Mouse (Mus musculus) MEL (cell line): ENCODE measurements at regions not wholly inside any gene's neighbourhood (a gene's known extent, or its start where the extent isn't known, plus 50 kb on each side); places are given as distances from the start of the nearest gene placed in this dataset.

Experiments used
- DNase-seq: peaks from one replicate; pipeline ENCODE4 v3.0.0; 2011; ENCODE audit warnings: low read depth, low spot score
- H3K27ac ChIP-seq: 2 replicates; pipeline ENCODE4 v1.5.1; 2012; ENCODE audit warnings: low read depth, mild to moderate bottlenecking, control low read depth, low read length, moderate library complexity; ENCODE audit not compliant: control insufficient read depth
- H3K27me3 ChIP-seq, 2 experiments: fragments of 150-350 bp in 1 of 2; sonication (generic) in 1 of 2; 2 replicates each; pipeline ENCODE4 v1.6.1; 2012; ENCODE audit warnings: low read length in 2 of 2, mild to moderate bottlenecking in 2 of 2, improper control_type of control experiment in 1 of 2, moderate library complexity in 1 of 2; ENCODE audit not compliant: insufficient read depth in 2 of 2, control insufficient read depth in 1 of 2
- H3K36me3 ChIP-seq, 2 experiments: 2 replicates each; pipeline ENCODE4 v1.6.1; 2012 to 2014; ENCODE audit warnings: low read length in 2 of 2, improper control_type of control experiment in 1 of 2, inconsistent platforms in 1 of 2, mild to moderate bottlenecking in 1 of 2; ENCODE audit not compliant: insufficient read depth in 2 of 2, control insufficient read depth in 1 of 2
- H3K4me1 ChIP-seq, 2 experiments: fragments of 150-350 bp in 1 of 2; sonication (generic) in 1 of 2; 2 replicates each; pipeline ENCODE4 v1.6.1; 2012; ENCODE audit warnings: low read length in 2 of 2, improper control_type of control experiment in 1 of 2, mild to moderate bottlenecking in 1 of 2; ENCODE audit not compliant: insufficient read depth in 2 of 2, control insufficient read depth in 1 of 2
- H3K4me3 ChIP-seq, 2 experiments: fragments of 150-350 bp in 1 of 2; sonication (generic) in 1 of 2; 2 replicates each; pipeline ENCODE4 v1.5.1; 2012; ENCODE audit warnings: low read depth in 2 of 2, low read length in 2 of 2, mild to moderate bottlenecking in 2 of 2, moderate library complexity in 2 of 2, control low read depth in 1 of 2, improper control_type of control experiment in 1 of 2; ENCODE audit not compliant: control insufficient read depth in 1 of 2, insufficient read depth in 1 of 2
- H3K79me2 ChIP-seq: 2 replicates; pipeline ENCODE4 v1.6.1; 2012; ENCODE audit warnings: mild to moderate bottlenecking, low read length, moderate library complexity; ENCODE audit not compliant: control insufficient read depth, poor library complexity, insufficient read depth
- H3K9ac ChIP-seq: 2 replicates; pipeline ENCODE4 v1.6.1; 2012; ENCODE audit warnings: low read depth, mild to moderate bottlenecking, control low read depth, low read length, moderate library complexity; ENCODE audit not compliant: control insufficient read depth, poor library complexity, severe bottlenecking
- H3K9me3 ChIP-seq: fragments of 150-350 bp; sonication (generic); replicated peaks from 2 replicates; pipeline ENCODE4 v1.6.1; 2012; ENCODE audit warnings: mild to moderate bottlenecking, low read length, improper control_type of control experiment, moderate library complexity; ENCODE audit not compliant: insufficient read depth
- BHLHE40 ChIP-seq: IDR thresholded peaks from 2 replicates; pipeline ENCODE4 v1.6.1; 2012; ENCODE audit warnings: low read depth, mild to moderate bottlenecking, inconsistent platforms, low read length, improper control_type of control experiment, borderline replicate concordance
- CHD1 ChIP-seq: IDR thresholded peaks from 2 replicates; pipeline ENCODE4 v1.6.1; 2012; ENCODE audit warnings: low read depth, mild to moderate bottlenecking, inconsistent platforms, low read length, improper control_type of control experiment
- CHD2 ChIP-seq: IDR thresholded peaks from 2 replicates; pipeline ENCODE4 v1.6.1; 2011; ENCODE audit warnings: low read length, improper control_type of control experiment
- CTCF ChIP-seq, 3 experiments: IDR thresholded peaks in 2 of 3; conservative IDR thresholded peaks in 1 of 3; 2 replicates each; pipeline ENCODE4 v1.5.1; 2011 to 2012; ENCODE audit warnings: low read length in 3 of 3, low read depth in 2 of 3, mild to moderate bottlenecking in 2 of 3, improper control_type of control experiment in 1 of 3, inconsistent platforms in 1 of 3, mixed read lengths in 1 of 3, moderate library complexity in 1 of 3; ENCODE audit not compliant: control insufficient read depth in 1 of 3, insufficient read depth in 1 of 3, poor library complexity in 1 of 3, severe bottlenecking in 1 of 3
- E2F4 ChIP-seq: IDR thresholded peaks from 2 replicates; pipeline ENCODE4 v1.6.1; 2011; ENCODE audit warnings: low read depth, low read length, improper control_type of control experiment, borderline replicate concordance
- GATA1 ChIP-seq: IDR thresholded peaks from 2 replicates; pipeline ENCODE4 v1.6.1; 2011; ENCODE audit warnings: low read depth, low read length, improper control_type of control experiment
- HCFC1 ChIP-seq: IDR thresholded peaks from 2 replicates; pipeline ENCODE4 v1.6.1; 2012; ENCODE audit warnings: low read depth, mild to moderate bottlenecking, inconsistent platforms, low read length, improper control_type of control experiment, moderate library complexity
- JUND ChIP-seq: IDR thresholded peaks from 2 replicates; pipeline ENCODE4 v1.6.1; 2011; ENCODE audit warnings: low read depth, mild to moderate bottlenecking, improper control_type of control experiment, low read length
- MAFK ChIP-seq: IDR thresholded peaks from 2 replicates; pipeline ENCODE4 v1.6.1; 2011; ENCODE audit warnings: low read depth, mild to moderate bottlenecking, low read length, improper control_type of control experiment, borderline replicate concordance
- MAZ ChIP-seq: IDR thresholded peaks from 2 replicates; pipeline ENCODE4 v1.6.1; 2012; ENCODE audit warnings: low read depth, mild to moderate bottlenecking, inconsistent platforms, low read length, improper control_type of control experiment
- MEF2A ChIP-seq: IDR thresholded peaks from 2 replicates; pipeline ENCODE4 v1.6.1; 2014; ENCODE audit warnings: low read depth, mild to moderate bottlenecking, inconsistent platforms, low read length, improper control_type of control experiment; ENCODE audit not compliant: poor library complexity, insufficient replicate concordance, severe bottlenecking; ENCODE audit errors: extremely low read depth
- MXI1 ChIP-seq: IDR thresholded peaks from 2 replicates; pipeline ENCODE4 v1.6.1; 2011; ENCODE audit warnings: mild to moderate bottlenecking, low read depth, low read length, improper control_type of control experiment
- NELFE ChIP-seq: IDR thresholded peaks from 2 replicates; pipeline ENCODE4 v1.6.1; 2011; ENCODE audit warnings: low read depth, low read length, improper control_type of control experiment
- NRF1 ChIP-seq: IDR thresholded peaks from 2 replicates; pipeline ENCODE4 v1.6.1; 2014; ENCODE audit warnings: low read depth, mild to moderate bottlenecking, inconsistent platforms, low read length, improper control_type of control experiment, moderate library complexity; ENCODE audit not compliant: poor library complexity, insufficient read depth, severe bottlenecking
- POLR2A ChIP-seq, 2 experiments: IDR thresholded peaks; 2 replicates each; pipeline ENCODE4 v1.6.1; 2011 to 2012; ENCODE audit warnings: low read length in 2 of 2, mild to moderate bottlenecking in 2 of 2, control low read depth in 1 of 2, improper control_type of control experiment in 1 of 2, low read depth in 1 of 2, moderate library complexity in 1 of 2; ENCODE audit not compliant: control insufficient read depth in 1 of 2, insufficient read depth in 1 of 2, poor library complexity in 1 of 2
- RAD21 ChIP-seq: IDR thresholded peaks from 2 replicates; pipeline ENCODE4 v1.6.1; 2011; ENCODE audit warnings: mild to moderate bottlenecking, low read depth, low read length, improper control_type of control experiment
- RCOR1 ChIP-seq: IDR thresholded peaks from 2 replicates; pipeline ENCODE4 v1.6.1; 2012; ENCODE audit warnings: low read depth, mild to moderate bottlenecking, inconsistent platforms, low read length, improper control_type of control experiment
- SIN3A ChIP-seq: IDR thresholded peaks from 2 replicates; pipeline ENCODE4 v1.6.1; 2012; ENCODE audit warnings: low read length, improper control_type of control experiment, inconsistent platforms
- SMC3 ChIP-seq: IDR thresholded peaks from 2 replicates; pipeline ENCODE4 v1.6.1; 2011; ENCODE audit warnings: low read depth, low read length, improper control_type of control experiment
- TBP ChIP-seq: IDR thresholded peaks from 2 replicates; pipeline ENCODE4 v1.8.0; 2011; ENCODE audit warnings: low read depth, low read length, improper control_type of control experiment
- TCF12 ChIP-seq: IDR thresholded peaks from 2 replicates; pipeline ENCODE4 v1.6.1; 2014; ENCODE audit warnings: low read depth, mild to moderate bottlenecking, inconsistent platforms, low read length, improper control_type of control experiment, moderate library complexity
- UBTF ChIP-seq: IDR thresholded peaks from 2 replicates; pipeline ENCODE4 v1.6.1; 2012; ENCODE audit warnings: low read depth, mild to moderate bottlenecking, inconsistent platforms, low read length, improper control_type of control experiment, moderate library complexity, borderline replicate concordance; ENCODE audit not compliant: insufficient read depth
- USF1 ChIP-seq: IDR thresholded peaks from 2 replicates; pipeline ENCODE4 v1.6.1; 2014; ENCODE audit warnings: low read depth, mild to moderate bottlenecking, inconsistent platforms, low read length, improper control_type of control experiment, moderate library complexity
- USF2 ChIP-seq, 2 experiments: IDR thresholded peaks; 2 replicates each; pipeline ENCODE4 v1.6.1; 2011 to 2012; ENCODE audit warnings: improper control_type of control experiment in 2 of 2, low read length in 2 of 2, borderline replicate concordance in 1 of 2, inconsistent platforms in 1 of 2, low read depth in 1 of 2, mild to moderate bottlenecking in 1 of 2; ENCODE audit not compliant: insufficient read depth in 1 of 2
- ZC3H11A ChIP-seq: IDR thresholded peaks from 2 replicates; pipeline ENCODE4 v1.6.1; 2012; ENCODE audit warnings: low read depth, mild to moderate bottlenecking, inconsistent platforms, low read length, improper control_type of control experiment
- ZKSCAN1 ChIP-seq: IDR thresholded peaks from 2 replicates; pipeline ENCODE4 v1.6.1; 2012; ENCODE audit warnings: low read depth, mild to moderate bottlenecking, inconsistent platforms, low read length, improper control_type of control experiment, moderate library complexity
- ZMIZ1 ChIP-seq: IDR thresholded peaks from 2 replicates; pipeline ENCODE4 v1.6.1; 2012; ENCODE audit warnings: low read depth, mild to moderate bottlenecking, inconsistent platforms, low read length, improper control_type of control experiment, moderate library complexity

DNA sequence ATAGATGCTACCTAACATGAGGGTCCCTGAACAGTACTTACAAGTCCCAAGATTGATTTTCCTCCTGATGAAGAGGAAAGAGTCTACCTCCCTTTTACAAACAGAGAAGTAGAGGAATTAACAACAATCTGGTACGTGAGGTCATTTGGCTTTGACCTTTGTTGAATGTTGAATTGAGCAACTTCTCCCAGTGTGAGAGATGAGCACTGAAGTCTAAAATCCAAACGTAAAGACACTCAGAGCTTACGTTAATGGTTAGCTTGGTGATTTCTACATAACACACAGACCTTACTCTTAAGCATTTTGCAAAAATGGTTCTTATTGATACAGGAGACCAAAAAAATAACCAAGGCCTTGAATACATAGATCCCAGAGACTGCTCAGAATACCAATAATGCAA, 165.1 kb downstream of the Tmx1 start:
- no peak for TF ChIP-seq TBP
- no peak for TF ChIP-seq CTCF (IDR thresholded peaks at IDR 0.05 in 2 of 3, conservative IDR thresholded peaks at IDR 0.05 in 1 of 3; ENCODE audit: control insufficient read depth in 1 of 3, insufficient read depth in 1 of 3, low read depth in 2 of 3, low read length in 3 of 3, poor library complexity in 1 of 3, severe bottlenecking in 1 of 3)
- TF ChIP-seq E2F4 = no peak
- TF ChIP-seq RCOR1 = no peak
- no peak for TF ChIP-seq POLR2A (IDR thresholded peaks at IDR 0.05; ENCODE audit: control insufficient read depth in 1 of 2, insufficient read depth in 1 of 2, low read depth in 1 of 2, low read length in 2 of 2, poor library complexity in 1 of 2)
- TF ChIP-seq ZKSCAN1 = no peak
- no peak for TF ChIP-seq SMC3
- no peak for TF ChIP-seq CHD2
- TF ChIP-seq CHD1 = no peak
- TF ChIP-seq MAFK = no peak
- no peak for TF ChIP-seq USF1
- no peak for TF ChIP-seq JUND
- TF ChIP-seq RAD21 = no peak
- no peak for TF ChIP-seq SIN3A
- no peak for TF ChIP-seq MAZ
- TF ChIP-seq MXI1 = no peak
- no peak for TF ChIP-seq ZC3H11A
- TF ChIP-seq MEF2A = no peak
- no peaks in the 10 kb centered on the region for H3K9me3 ChIP-seq
- no peaks in the 10 kb centered on the region for H3K79me2 ChIP-seq
- DNase-seq = no peak
- H3K27ac ChIP-seq = no peak overlapping the region
- H3K4me1 ChIP-seq = no peaks in the 10 kb centered on the region
- no peaks in the 10 kb centered on the region for H3K36me3 ChIP-seq
- no peaks in the 10 kb centered on the region; a peak in 1 of 4 replicates for H3K27me3 ChIP-seq
- no peak overlapping the region for H3K4me3 ChIP-seq
- no peak overlapping the region for H3K9ac ChIP-seq

DNA sequence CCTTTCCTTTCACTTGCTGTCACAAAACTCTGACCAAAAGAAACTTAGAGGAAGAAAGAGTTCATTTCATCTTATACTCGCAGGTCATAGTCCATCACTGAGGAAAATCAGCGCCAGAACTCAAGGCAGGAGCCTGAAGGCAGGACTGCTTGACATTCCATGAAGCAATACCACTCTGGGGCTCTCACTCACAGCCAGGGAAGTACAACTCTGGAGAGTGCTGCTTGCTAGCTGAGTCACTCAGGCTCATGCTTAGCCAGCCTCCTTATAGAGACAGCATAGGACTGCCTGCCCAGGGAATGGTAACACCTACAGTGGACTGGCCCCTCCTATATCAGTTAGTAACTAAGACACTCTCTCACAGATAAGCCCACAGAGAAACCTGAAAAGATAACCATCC, 166.5 kb downstream of the Tmx1 start:
- Histone ChIP-seq H3K4me3 (no peak overlapping the region), H3K27me3 (no peaks in the 10 kb centered on the region), H3K9ac (no peak overlapping the region), H3K4me1 (no peaks in the 10 kb centered on the region), H3K79me2 (no peaks in the 10 kb centered on the region), H3K9me3 (no peaks in the 10 kb centered on the region), H3K36me3 (no peaks in the 10 kb centered on the region), H3K27ac (no peak overlapping the region)
- DNase-seq = no peak
- TF ChIP-seq CHD1 (no peak), ZC3H11A (no peak), BHLHE40 (no peak), GATA1 (no peak), NRF1 (no peak), TCF12 (no peak), HCFC1 (no peak), POLR2A (IDR thresholded peaks at IDR 0.05; ENCODE audit: control insufficient read depth in 1 of 2, insufficient read depth in 1 of 2, low read depth in 1 of 2, low read length in 2 of 2, poor library complexity in 1 of 2) (no peak), ZMIZ1 (no peak), JUND (no peak), NELFE (no peak), ZKSCAN1 (no peak), UBTF (no peak), SMC3 (no peak), CHD2 (no peak), USF2 (IDR thresholded peaks at IDR 0.05; ENCODE audit: borderline replicate concordance in 1 of 2, insufficient read depth in 1 of 2, low read depth in 1 of 2, low read length in 2 of 2) (no peak)
